Mouse (Mus musculus) fibroblast of lung, adult 2 months (primary cell): ENCODE results near the gene Dpysl5.
A peak's percentile ranks its signal among the peaks of the same experiment; 100 is the strongest.
"Not testable (repeated sequence)": the region's sequence is repeated elsewhere in the genome, so short reads cannot be mapped to it uniquely, and the experiment has no call there.

ENCODE experiments used
- DNase-seq: peaks from one replicate; pipeline ENCODE4 v3.0.0-alpha.2; 2011; ENCODE audit warnings: low read depth

Dpysl5 gene

GRCm38 (mm10) chr5:30711147-30712001, at the start of gene Dpysl5:
Gene Dpysl5, plus strand, starts transcription at chr5:30711564.
- no peak for DNase-seq

GRCm38 (mm10) chr5:30665360-30665759, 46.0 kb upstream of the Dpysl5 start:
- DNase-seq: no peak

- no peak for DNase-seq
These were observed 45.4 kb upstream of the Dpysl5 start for GRCm38 (mm10) chr5:30665968-30666367.

GRCm38 (mm10) chr5:30666391-30667195, 44.8 kb upstream of the Dpysl5 start, which contains the start of gene Cenpa:
Gene Cenpa, plus strand, starts transcription at chr5:30666777.
- DNase-seq: peak; percentile 99

- DNase-seq: no peak
These were observed 44.1 kb upstream of the Dpysl5 start for GRCm38 (mm10) chr5:30667215-30667614.

GRCm38 (mm10) chr5:30667686-30668085, 43.7 kb upstream of the Dpysl5 start:
- no peak for DNase-seq

- DNase-seq: no peak
These were observed 42.5 kb upstream of the Dpysl5 start for GRCm38 (mm10) chr5:30668637-30669495.

- DNase-seq: no peak
These were observed 41.9 kb upstream of the Dpysl5 start for GRCm38 (mm10) chr5:30669496-30669830.

- DNase-seq: no peak
These were observed 41.3 kb upstream of the Dpysl5 start for GRCm38 (mm10) chr5:30670091-30670490.

- DNase-seq: no peak
These were observed 37.4 kb upstream of the Dpysl5 start for GRCm38 (mm10) chr5:30674001-30674400.

- DNase-seq: no peak
These were observed 34.6 kb upstream of the Dpysl5 start for GRCm38 (mm10) chr5:30676800-30677199.

- not testable (repeated sequence) for DNase-seq
These were observed 33.3 kb upstream of the Dpysl5 start for GRCm38 (mm10) chr5:30678069-30678468.

GRCm38 (mm10) chr5:30678722-30679296, 32.6 kb upstream of the Dpysl5 start:
- no peak for DNase-seq

GRCm38 (mm10) chr5:30679593-30679992, 31.8 kb upstream of the Dpysl5 start:
- DNase-seq: no peak

- DNase-seq: no peak
These were observed 29.4 kb upstream of the Dpysl5 start for GRCm38 (mm10) chr5:30681970-30682369.

- no peak for DNase-seq
These were observed 28.3 kb upstream of the Dpysl5 start for GRCm38 (mm10) chr5:30682967-30683600.

GRCm38 (mm10) chr5:30683993-30684392, 27.4 kb upstream of the Dpysl5 start:
- DNase-seq: no peak

GRCm38 (mm10) chr5:30686781-30687180, 24.6 kb upstream of the Dpysl5 start:
- DNase-seq: no peak

GRCm38 (mm10) chr5:30700361-30701000, 10.9 kb upstream of the Dpysl5 start:
- DNase-seq: no peak

GRCm38 (mm10) chr5:30701373-30701772, 10.0 kb upstream of the Dpysl5 start:
- DNase-seq: not testable (repeated sequence)

- DNase-seq: no peak
These were observed 9.5 kb upstream of the Dpysl5 start for GRCm38 (mm10) chr5:30701866-30702265.
